Comparison of ENCODE assay signal across 17 mouse cellular contexts in the genomic region with DNA sequence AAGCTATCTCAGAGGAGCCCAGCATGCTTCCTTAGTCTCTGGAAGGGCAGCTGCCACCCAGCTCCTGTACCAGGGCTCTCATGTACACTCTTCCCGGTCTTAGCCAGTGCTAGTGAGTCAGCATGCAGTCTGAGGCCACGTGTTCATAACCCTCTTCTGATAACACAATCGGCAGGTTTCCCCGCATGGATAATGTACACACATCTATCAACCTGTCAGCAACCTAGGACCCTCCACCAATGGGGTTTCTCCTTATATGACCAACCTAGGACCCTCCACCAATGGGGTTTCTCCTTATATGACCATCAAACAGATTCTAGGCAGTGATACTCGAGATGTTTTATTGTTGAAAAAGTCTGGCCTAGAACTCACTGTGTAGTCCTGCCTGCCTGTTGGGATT. TPM values are rescaled to one million over a fixed set of nuclear protein-coding genes. Genes with fewer than 3 reads are reported as not detected.
A peak's percentile ranks its signal among the peaks of the same experiment; 100 is the strongest.
DNase-seq lines count a peak whose midpoint lies in the region; ATAC-seq and TF ChIP-seq lines count a peak whose summit lies in the region.
"Had no signal": no experiment of that assay in that cellular context is flagged by ENCODE, and none has a peak within 500 bp of the region (broad histone marks: within the 10 kb centered on the region; RNA-seq: fewer than 3 reads in every experiment).

No protein-coding gene starts in this region.

- H3K27ac ChIP-seq in hindbrain, embryonic 11.5 days (ENCODE audit: low read depth, low read length) = no peak overlapping the region
- H3K27ac ChIP-seq in hindbrain, postnatal 0 days = no peak overlapping the region
- no peak overlapping the region for H3K27ac ChIP-seq in intestine, embryonic 16.5 days (ENCODE audit: low read length)
- H3K27ac ChIP-seq in liver, postnatal 0 days (ENCODE audit: low read depth) = no peak overlapping the region
- H3K27ac ChIP-seq in heart, adult 2 months = no peak overlapping the region
- H3K27ac ChIP-seq: embryonic facial prominence, embryonic 12.5 days; gastrocnemius, adult 2 months; limb, embryonic 13.5 days; neural tube, embryonic 12.5 days had no signal

- 60% methylated on average over 5 of the region's 5 CpGs for WGBS in hindbrain, embryonic 11.5 days
- WGBS in hindbrain, postnatal 0 days = 68% methylated on average over 5 of the region's 5 CpGs
- 53% methylated on average over 5 of the region's 5 CpGs for WGBS in intestine, embryonic 16.5 days
- 59% methylated on average over 5 of the region's 5 CpGs for WGBS in liver, postnatal 0 days (ENCODE audit: insufficient replicate concordance)
- 48% methylated on average over 5 of the region's 5 CpGs for WGBS in heart, adult 2 months

- H3K27me3 ChIP-seq in hindbrain, embryonic 11.5 days (ENCODE audit: control insufficient read depth, insufficient read depth, low read length) = no peaks in the 10 kb centered on the region
- H3K27me3 ChIP-seq in hindbrain, postnatal 0 days (ENCODE audit: insufficient read depth, low read length) = no peaks in the 10 kb centered on the region
- no peaks in the 10 kb centered on the region; the same call in 1 of the 2 replicates for H3K27me3 ChIP-seq in G1E (ENCODE audit: insufficient read depth, low read length)
- H3K27me3 ChIP-seq in intestine, embryonic 16.5 days (replicated peaks; ENCODE audit: control insufficient read depth, insufficient read depth, low read length) = no peaks in the 10 kb centered on the region
- no peaks in the 10 kb centered on the region for H3K27me3 ChIP-seq in liver, postnatal 0 days (ENCODE audit: insufficient read depth, low read length)
- H3K27me3 ChIP-seq in heart, adult 2 months (ENCODE audit: control insufficient read depth, insufficient read depth, low read length) = no peaks in the 10 kb centered on the region
- H3K27me3 ChIP-seq: embryonic facial prominence, embryonic 12.5 days; limb, embryonic 13.5 days; neural tube, embryonic 12.5 days had no signal

- no peak for TF ChIP-seq CTCF in hindbrain, postnatal 0 days (IDR thresholded peaks at IDR 0.05; ENCODE audit: low read depth)
- TF ChIP-seq CTCF in G1E (IDR thresholded peaks at IDR 0.05; ENCODE audit: low read depth, low read length) = no peak
- no peak for TF ChIP-seq CTCF in liver, postnatal 0 days (IDR thresholded peaks at IDR 0.05; ENCODE audit: low read depth)
- no peak for TF ChIP-seq CTCF in heart, adult 2 months (IDR thresholded peaks at IDR 0.05)

- no peaks in the 10 kb centered on the region for H3K79me2 ChIP-seq in heart, adult 2 months (replicated peaks; ENCODE audit: control insufficient read depth, insufficient read depth, low read length)

- no peak for TF ChIP-seq POLR2A in heart, adult 2 months (IDR thresholded peaks at IDR 0.05; ENCODE audit: insufficient read depth, low read depth, low read length)

- H3K9me3 ChIP-seq in hindbrain, embryonic 11.5 days (ENCODE audit: control insufficient read depth, low read length) = no peaks in the 10 kb centered on the region
- H3K9me3 ChIP-seq in hindbrain, postnatal 0 days (ENCODE audit: low read length) = peaks cover 5% of the 10 kb centered on the region
- H3K9me3 ChIP-seq in G1E (replicated peaks) = peaks cover 6% of the 10 kb centered on the region
- peaks cover 5% of the 10 kb centered on the region for H3K9me3 ChIP-seq in intestine, embryonic 16.5 days (ENCODE audit: control insufficient read depth, low read length)
- no peaks in the 10 kb centered on the region for H3K9me3 ChIP-seq in liver, postnatal 0 days (ENCODE audit: low read length)

- intact Hi-C loops in heart, adult 2 months (cut with DNase I) = no loop called here

- DNase-seq in hindbrain, embryonic 11.5 days (ENCODE audit: low spot score) = no peak
- DNase-seq in hindbrain, postnatal 0 days (ENCODE audit: low spot score) = no peak
- no peak for DNase-seq in G1E (ENCODE audit: low spot score)
- DNase-seq in liver, postnatal 0 days = no peak
- DNase-seq in gastrocnemius, postnatal 25 days = no peak
- no peak for DNase-seq in retina, embryonic 14.5 days (ENCODE audit: low spot score)
- DNase-seq in heart, adult 2 months = no peak
- DNase-seq: adrenal gland, postnatal 14 days; cerebellum, adult 18-20 months; cerebellum, postnatal 36 days; gastrocnemius, adult 2 months; kidney, postnatal 10 days; right cerebral cortex, postnatal 14 days had no signal

- no peak overlapping the region for H3K9ac ChIP-seq in hindbrain, embryonic 11.5 days (ENCODE audit: low read depth, low read length)
- H3K9ac ChIP-seq in hindbrain, postnatal 0 days (replicated peaks; ENCODE audit: low read length) = no peak overlapping the region
- H3K9ac ChIP-seq in intestine, embryonic 16.5 days (ENCODE audit: low read depth, low read length) = no peak overlapping the region
- no peak overlapping the region for H3K9ac ChIP-seq in liver, postnatal 0 days (replicated peaks)
- H3K9ac ChIP-seq in heart, adult 2 months (ENCODE audit: low read depth, low read length) = no peak overlapping the region
- H3K9ac ChIP-seq: embryonic facial prominence, embryonic 12.5 days; limb, embryonic 13.5 days; neural tube, embryonic 12.5 days had no signal

- H3K4me2 ChIP-seq in hindbrain, embryonic 11.5 days (replicated peaks; ENCODE audit: low read depth, low read length) = no peak overlapping the region
- no peak overlapping the region for H3K4me2 ChIP-seq in hindbrain, postnatal 0 days (ENCODE audit: low read depth, low read length)
- no peak overlapping the region for H3K4me2 ChIP-seq in intestine, embryonic 16.5 days (ENCODE audit: low read depth, low read length)
- no peak overlapping the region for H3K4me2 ChIP-seq in liver, postnatal 0 days (ENCODE audit: low read depth, low read length)
- H3K4me2 ChIP-seq: embryonic facial prominence, embryonic 12.5 days; limb, embryonic 13.5 days; neural tube, embryonic 12.5 days had no signal

- peak; percentile 14; the same call in 1 of the 2 replicates for ATAC-seq in hindbrain, embryonic 11.5 days (ENCODE audit: low FRiP score)
- ATAC-seq in hindbrain, postnatal 0 days = no peak
- peak; percentile 28 for ATAC-seq in G1E (ENCODE audit: extremely low read depth, insufficient number of reproducible peaks, low FRiP score, poor library complexity, severe bottlenecking)
- peak; percentile 33 for ATAC-seq in intestine, embryonic 16.5 days
- ATAC-seq in liver, postnatal 0 days = peak; percentile 41; the same call in 1 of the 2 replicates

- H3K4me1 ChIP-seq in hindbrain, embryonic 11.5 days (replicated peaks; ENCODE audit: control insufficient read depth, insufficient read depth, low read length) = no peaks in the 10 kb centered on the region
- H3K4me1 ChIP-seq in hindbrain, postnatal 0 days (ENCODE audit: insufficient read depth, low read length) = no peaks in the 10 kb centered on the region
- H3K4me1 ChIP-seq in G1E (ENCODE audit: insufficient read depth, low read depth, low read length) = peaks cover 51% of the 10 kb centered on the region
- no peaks in the 10 kb centered on the region for H3K4me1 ChIP-seq in intestine, embryonic 16.5 days (ENCODE audit: control insufficient read depth, insufficient read depth, low read length)
- H3K4me1 ChIP-seq in liver, postnatal 0 days (ENCODE audit: insufficient read depth) = no peaks in the 10 kb centered on the region
- no peaks in the 10 kb centered on the region for H3K4me1 ChIP-seq in heart, adult 2 months (ENCODE audit: control insufficient read depth, insufficient read depth, low read length)
- H3K4me1 ChIP-seq: embryonic facial prominence, embryonic 12.5 days; limb, embryonic 13.5 days; neural tube, embryonic 12.5 days had no signal

- H3K36me3 ChIP-seq in hindbrain, embryonic 11.5 days (ENCODE audit: control insufficient read depth, insufficient read depth, low read length) = no peaks in the 10 kb centered on the region
- H3K36me3 ChIP-seq in hindbrain, postnatal 0 days (ENCODE audit: insufficient read depth, low read length) = no peaks in the 10 kb centered on the region
- H3K36me3 ChIP-seq in G1E (replicated peaks) = peaks cover 38% of the 10 kb centered on the region
- H3K36me3 ChIP-seq in intestine, embryonic 16.5 days (ENCODE audit: control insufficient read depth, insufficient read depth, low read length) = no peaks in the 10 kb centered on the region
- no peaks in the 10 kb centered on the region for H3K36me3 ChIP-seq in liver, postnatal 0 days (replicated peaks; ENCODE audit: insufficient read depth, low read length)
- H3K36me3 ChIP-seq in heart, adult 2 months (ENCODE audit: control insufficient read depth, insufficient read depth, low read length) = no peaks in the 10 kb centered on the region
- H3K36me3 ChIP-seq: embryonic facial prominence, embryonic 12.5 days had no signal

- no peak for TF ChIP-seq EP300 in liver, postnatal 0 days (IDR thresholded peaks at IDR 0.05; ENCODE audit: low read depth)
- no peak for TF ChIP-seq EP300 in heart, adult 2 months (IDR thresholded peaks at IDR 0.05; ENCODE audit: insufficient read depth, low read depth, low read length)

- no peak overlapping the region for H3K4me3 ChIP-seq in hindbrain, embryonic 11.5 days (ENCODE audit: low read depth, low read length)
- H3K4me3 ChIP-seq in hindbrain, postnatal 0 days (ENCODE audit: low read length) = no peak overlapping the region
- no peak overlapping the region for H3K4me3 ChIP-seq in G1E (ENCODE audit: low read depth, low read length)
- no peak overlapping the region for H3K4me3 ChIP-seq in intestine, embryonic 16.5 days (ENCODE audit: low read length)
- H3K4me3 ChIP-seq in liver, postnatal 0 days (ENCODE audit: low read depth, low read length) = no peak overlapping the region
- no peak overlapping the region for H3K4me3 ChIP-seq in heart, adult 2 months
- H3K4me3 ChIP-seq: embryonic facial prominence, embryonic 12.5 days; gastrocnemius, adult 2 months; limb, embryonic 13.5 days; neural tube, embryonic 12.5 days had no signal

RNA-seq across cellular contexts. Expression of gene Tmem191c, which starts 7.9 kb away (rescaled TPM):
- polyA plus RNA-seq in hindbrain, embryonic 11.5 days (2014; fragmentation: Nextera tagmentation; extraction: Ambion mirVana) = 5.7 and 7.7 TPM in 2 replicates
- 65.0 and 76.9 TPM in 2 replicates for total RNA-seq in hindbrain, postnatal 0 days (2014; rRNA removed)
- 112 and 125 TPM in 2 replicates for polyA plus RNA-seq in hindbrain, postnatal 0 days (2015; fragmentation: Nextera tagmentation; extraction: Ambion mirVana)
- total RNA-seq in G1E (2014; fragmentation: Nextera tagmentation) (4.5 and 5.1 TPM in 2 replicates), G1E (2017) (21.6 and 23.4 TPM in 2 replicates)
- polyA plus RNA-seq in G1E (2012) = 27.8 and 32.7 TPM in 2 replicates
- polyA plus RNA-seq in intestine, embryonic 16.5 days (2015; fragmentation: Nextera tagmentation; extraction: Ambion mirVana) = 14.5 and 15.2 TPM in 2 replicates
- 1.6 and 2.7 TPM in 2 replicates for polyA plus RNA-seq in liver, postnatal 0 days (2015; fragmentation: Nextera tagmentation; extraction: Ambion mirVana)
- 1 to 10 TPM; 1.3 to 1.7 TPM for total RNA-seq in gastrocnemius, postnatal 25 days (2021)
- total RNA-seq in heart, adult 2 months (2021) = 1 to 10 TPM; 1.1 to 1.5 TPM
- polyA plus RNA-seq in heart, adult 2 months (2012; rRNA removed) = 2.7 and 6.7 TPM in 2 replicates

RNA-seq across cellular contexts. Expression of gene Hic2, which starts 34.6 kb away (rescaled TPM):
- polyA plus RNA-seq in hindbrain, embryonic 11.5 days (2014; fragmentation: Nextera tagmentation; extraction: Ambion mirVana) = 7.9 and 8.7 TPM in 2 replicates
- total RNA-seq in hindbrain, postnatal 0 days (2014; rRNA removed) = 10.0 and 13.1 TPM in 2 replicates
- polyA plus RNA-seq in hindbrain, postnatal 0 days (2015; fragmentation: Nextera tagmentation; extraction: Ambion mirVana) = 4.7 and 5.1 TPM in 2 replicates
- total RNA-seq in G1E (2014; fragmentation: Nextera tagmentation) = 25.1 and 25.6 TPM in 2 replicates
- total RNA-seq in G1E (2017) = 14.8 and 15.1 TPM in 2 replicates
- polyA plus RNA-seq in G1E (2012) = 21.4 and 22.0 TPM in 2 replicates
- 5.3 and 5.5 TPM in 2 replicates for polyA plus RNA-seq in intestine, embryonic 16.5 days (2015; fragmentation: Nextera tagmentation; extraction: Ambion mirVana)
- 1.4 and 1.6 TPM in 2 replicates for polyA plus RNA-seq in liver, postnatal 0 days (2015; fragmentation: Nextera tagmentation; extraction: Ambion mirVana)
- total RNA-seq in gastrocnemius, postnatal 25 days (2021) = under 1 TPM; 0.83 to 0.97 TPM
- total RNA-seq in heart, adult 2 months (2021) = 1 to 10 TPM; 1.5 to 2.0 TPM
- polyA plus RNA-seq in heart, adult 2 months (2012; rRNA removed) = 1.2 and 2.2 TPM in 2 replicates

RNA-seq across cellular contexts. Expression of gene Rimbp3, which starts 59.5 kb away (rescaled TPM):
- 0.78 and 1.0 TPM in 2 replicates for polyA plus RNA-seq in hindbrain, embryonic 11.5 days (2014; fragmentation: Nextera tagmentation; extraction: Ambion mirVana)
- total RNA-seq in hindbrain, postnatal 0 days (2014; rRNA removed) = 1.9 and 4.3 TPM in 2 replicates
- polyA plus RNA-seq in hindbrain, postnatal 0 days (2015; fragmentation: Nextera tagmentation; extraction: Ambion mirVana) = 1.0 and 1.3 TPM in 2 replicates
- total RNA-seq in G1E (2014; fragmentation: Nextera tagmentation) (5.6 TPM in 2 replicates), G1E (2017) (1.6 and 2.1 TPM in 2 replicates)
- polyA plus RNA-seq in G1E (2012) = 1.5 and 1.7 TPM in 2 replicates
- 0.48 and 0.49 TPM in 2 replicates for polyA plus RNA-seq in intestine, embryonic 16.5 days (2015; fragmentation: Nextera tagmentation; extraction: Ambion mirVana)
- polyA plus RNA-seq in liver, postnatal 0 days (2015; fragmentation: Nextera tagmentation; extraction: Ambion mirVana) = 0.02 TPM in 1 of 2 replicates, not detected in the other
- total RNA-seq in gastrocnemius, postnatal 25 days (2021) = not detected
- under 1 TPM; 0.13 to 0.16 TPM for total RNA-seq in heart, adult 2 months (2021)
- 0.09 and 0.14 TPM in 2 replicates for polyA plus RNA-seq in heart, adult 2 months (2012; rRNA removed)
